Mouse (Mus musculus): Measurements from ENCODE around the gene Ttc39d. TPM values are rescaled to one million over a fixed set of nuclear protein-coding genes. Genes with fewer than 3 reads are reported as not detected.
A peak's percentile ranks its signal among the peaks of the same experiment; 100 is the strongest.
"Not testable (repeated sequence)": the region's sequence is repeated elsewhere in the genome, so short reads cannot be mapped to it uniquely, and the experiment has no call there.

The Ttc39d gene
- polyA plus RNA-seq, 1 experiment from 2014 or later: not detected

DNA sequence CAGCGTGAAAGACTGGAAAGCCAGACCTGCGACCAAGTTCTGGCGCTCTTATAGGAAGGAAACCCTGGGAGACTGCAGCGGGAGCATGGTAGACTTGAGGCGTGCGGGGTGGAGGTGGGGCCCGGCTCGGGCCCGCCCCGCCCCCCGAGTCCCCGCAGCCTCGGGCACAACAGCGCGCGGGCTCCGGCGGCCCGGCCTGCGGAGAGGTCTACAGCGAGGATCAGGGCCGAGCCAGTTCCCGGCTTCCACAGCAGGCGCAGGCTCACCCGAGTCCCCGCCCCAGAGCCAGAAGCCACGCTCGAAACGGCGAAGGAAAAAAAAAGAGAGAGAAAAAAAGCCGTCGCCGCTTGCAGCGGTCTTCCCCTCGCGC lies 974 bp upstream of the Ttc39d start:
- H3K9me3 ChIP-seq: no peaks in the 10 kb centered on the region
- peaks cover 31% of the 10 kb centered on the region for H3K4me1 ChIP-seq
- H3K4me3 ChIP-seq: peak overlapping the region; percentile 95
- peaks cover 32% of the 10 kb centered on the region for H3K36me3 ChIP-seq
- no peaks in the 10 kb centered on the region for H3K27me3 ChIP-seq
- H3K4me2 ChIP-seq (replicated peaks): peak overlapping the region; percentile 83
- ATAC-seq (replicated peaks): peak; percentile 76
- WGBS: under 1% methylated on average over 36 of the region's 36 CpGs
- peak overlapping the region; percentile 96 for H3K9ac ChIP-seq (replicated peaks)
- peak overlapping the region; percentile 99 for H3K27ac ChIP-seq (replicated peaks)

DNA sequence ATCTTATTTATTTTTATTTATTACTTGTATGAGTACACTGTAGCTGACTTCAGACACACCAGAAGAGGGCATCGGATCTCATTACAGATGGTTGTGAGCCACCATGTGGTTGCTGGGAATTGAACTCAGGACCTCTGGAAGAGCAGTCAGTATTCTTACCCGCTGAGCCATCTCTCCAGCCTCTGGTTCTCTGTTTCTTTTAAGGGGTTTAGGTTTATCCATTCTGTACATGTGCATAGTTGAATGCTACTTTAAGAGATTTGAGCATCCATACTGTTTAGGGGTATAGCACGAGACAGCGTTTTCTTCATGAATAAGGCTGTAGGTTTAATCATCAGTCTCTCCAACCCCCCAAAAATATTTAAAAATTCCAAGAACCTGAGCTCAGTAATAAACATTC lies 6.7 kb downstream of the Ttc39d start:
- not testable (repeated sequence) for H3K4me2 ChIP-seq (replicated peaks); H3K4me1 ChIP-seq; H3K27me3 ChIP-seq; ATAC-seq (replicated peaks); H3K9me3 ChIP-seq; H3K36me3 ChIP-seq; H3K4me3 ChIP-seq; H3K27ac ChIP-seq (replicated peaks); H3K9ac ChIP-seq (replicated peaks)
- 95% methylated on average over 4 of the region's 4 CpGs for WGBS

DNA sequence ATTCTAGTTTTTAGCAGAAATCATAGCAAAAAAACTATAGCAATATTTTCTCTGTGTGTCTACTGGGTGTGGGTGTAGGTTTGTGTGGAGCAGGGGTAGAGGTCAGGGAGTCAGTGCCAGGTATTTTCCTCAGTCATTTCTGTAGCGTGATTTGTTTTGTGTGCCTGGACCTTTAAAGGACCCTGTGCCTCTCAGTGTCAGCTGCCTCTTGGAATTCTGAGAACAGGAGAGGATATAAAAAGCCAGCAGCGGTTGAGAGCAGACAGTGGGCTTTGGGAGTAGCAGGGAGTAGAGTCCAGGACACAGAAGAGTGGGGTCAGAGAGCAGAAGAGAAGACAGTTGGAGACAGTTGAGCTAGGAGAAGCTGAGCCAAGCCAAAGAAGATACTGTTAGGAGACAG lies 12.9 kb downstream of the Ttc39d start:
- ATAC-seq (replicated peaks): no peak
- H3K4me1 ChIP-seq: peaks cover 8% of the 10 kb centered on the region
- no peaks in the 10 kb centered on the region for H3K36me3 ChIP-seq
- H3K27me3 ChIP-seq: no peaks in the 10 kb centered on the region
- no peak overlapping the region for H3K27ac ChIP-seq (replicated peaks)
- no peak overlapping the region for H3K4me3 ChIP-seq
- H3K9me3 ChIP-seq: no peaks in the 10 kb centered on the region
- H3K4me2 ChIP-seq (replicated peaks): no peak overlapping the region
- H3K9ac ChIP-seq (replicated peaks): no peak overlapping the region
- WGBS: 85% methylated on average over 2 of the region's 2 CpGs

DNA sequence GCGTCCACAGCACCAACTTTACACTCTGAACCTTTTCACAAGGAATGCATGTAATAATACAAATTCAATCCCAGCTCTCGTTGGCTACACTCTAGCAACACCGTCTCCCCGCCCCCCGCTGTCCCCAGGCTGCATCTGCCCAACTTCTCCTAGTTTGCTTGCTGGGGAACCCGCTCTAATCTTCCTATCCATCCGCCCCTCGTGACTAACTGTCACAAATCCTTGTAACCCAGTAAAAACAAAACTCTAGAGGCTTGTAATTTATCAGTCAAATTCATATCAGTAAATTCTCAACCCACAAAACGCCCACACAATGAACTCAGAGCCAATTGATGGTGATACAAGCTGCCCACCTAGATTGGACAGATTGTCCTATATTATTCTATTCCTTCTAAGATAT lies 13.9 kb downstream of the Ttc39d start:
- Histone ChIP-seq H3K4me1 (peaks cover 9% of the 10 kb centered on the region), H3K27me3 (no peaks in the 10 kb centered on the region), H3K36me3 (no peaks in the 10 kb centered on the region), H3K4me2 (replicated peaks) (no peak overlapping the region), H3K9me3 (no peaks in the 10 kb centered on the region), H3K4me3 (no peak overlapping the region), H3K9ac (replicated peaks) (no peak overlapping the region), H3K27ac (replicated peaks) (no peak overlapping the region)
- no peak for ATAC-seq (replicated peaks)
- 71% methylated on average over 9 of the region's 9 CpGs for WGBS

DNA sequence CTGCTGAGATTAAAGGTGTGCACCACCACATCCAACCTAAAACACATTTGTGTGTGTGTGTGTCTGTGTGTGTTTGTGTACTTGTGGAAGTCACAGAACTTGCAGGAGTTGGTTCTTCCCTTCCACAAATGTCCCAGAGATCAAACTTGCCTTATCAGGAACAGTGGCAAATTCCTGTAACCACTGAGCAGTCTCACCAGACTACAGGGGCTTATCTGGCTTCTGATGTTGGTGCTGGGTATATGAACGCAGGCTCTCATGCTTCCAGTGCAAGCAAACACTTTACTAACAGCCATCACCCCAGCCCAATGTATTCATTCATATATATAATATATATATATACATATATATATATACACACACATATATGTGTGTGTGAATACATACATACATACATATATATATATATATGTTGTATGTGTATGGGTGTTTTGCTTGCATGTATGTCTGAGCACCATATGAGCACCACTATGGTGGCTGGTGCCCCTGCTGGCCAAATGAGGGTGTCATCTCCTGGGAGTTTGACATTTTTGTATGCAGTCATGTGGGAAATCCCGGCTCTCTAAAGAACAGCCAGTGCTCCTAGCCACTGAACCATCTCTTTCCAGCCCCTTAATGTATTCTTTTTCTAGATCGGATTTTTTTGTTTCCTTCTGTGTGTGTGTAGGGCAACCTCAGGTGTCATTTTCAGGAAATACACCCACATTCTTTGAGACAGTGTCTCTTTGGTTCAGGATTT lies 14.8 kb downstream of the Ttc39d start:
- 68% methylated on average over 3 of the region's 3 CpGs for WGBS
- no peak overlapping the region for H3K4me3 ChIP-seq
- ATAC-seq (replicated peaks): no peak
- no peaks in the 10 kb centered on the region for H3K9me3 ChIP-seq
- peaks cover 9% of the 10 kb centered on the region for H3K4me1 ChIP-seq
- H3K9ac ChIP-seq (replicated peaks): no peak overlapping the region
- no peak overlapping the region for H3K4me2 ChIP-seq (replicated peaks)
- no peaks in the 10 kb centered on the region for H3K27me3 ChIP-seq
- no peaks in the 10 kb centered on the region for H3K36me3 ChIP-seq
- H3K27ac ChIP-seq (replicated peaks): no peak overlapping the region

DNA sequence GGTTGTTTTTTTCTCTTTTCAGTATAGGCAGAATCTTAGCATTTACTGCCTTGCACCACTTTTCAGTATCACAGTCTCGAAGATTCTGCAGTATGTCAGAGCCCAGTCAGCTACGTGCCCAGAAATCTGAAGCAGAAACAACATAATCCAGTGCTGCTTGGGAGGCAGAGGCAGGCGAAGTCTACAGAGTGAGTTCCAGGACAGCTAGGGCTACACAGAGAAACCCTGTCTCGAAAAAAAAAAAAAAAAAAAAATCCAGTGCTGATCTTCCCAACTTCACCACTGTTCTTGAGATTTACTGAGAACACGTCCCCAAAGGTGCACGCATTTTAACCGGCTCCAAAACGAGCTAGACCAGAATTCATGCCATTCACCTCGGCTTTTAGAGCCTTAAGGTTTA lies 16.6 kb downstream of the Ttc39d start:
- ATAC-seq (replicated peaks): peak; percentile 28
- Histone ChIP-seq H3K9ac (replicated peaks) (peak overlapping the region; percentile 63), H3K4me3 (peak overlapping the region; percentile 60), H3K4me2 (replicated peaks) (peak overlapping the region; percentile 76), H3K27me3 (no peaks in the 10 kb centered on the region), H3K4me1 (peaks cover 9% of the 10 kb centered on the region), H3K36me3 (no peaks in the 10 kb centered on the region), H3K27ac (replicated peaks) (peak overlapping the region; percentile 82), H3K9me3 (no peaks in the 10 kb centered on the region)
- 10% methylated on average over 9 of the region's 9 CpGs for WGBS

DNA sequence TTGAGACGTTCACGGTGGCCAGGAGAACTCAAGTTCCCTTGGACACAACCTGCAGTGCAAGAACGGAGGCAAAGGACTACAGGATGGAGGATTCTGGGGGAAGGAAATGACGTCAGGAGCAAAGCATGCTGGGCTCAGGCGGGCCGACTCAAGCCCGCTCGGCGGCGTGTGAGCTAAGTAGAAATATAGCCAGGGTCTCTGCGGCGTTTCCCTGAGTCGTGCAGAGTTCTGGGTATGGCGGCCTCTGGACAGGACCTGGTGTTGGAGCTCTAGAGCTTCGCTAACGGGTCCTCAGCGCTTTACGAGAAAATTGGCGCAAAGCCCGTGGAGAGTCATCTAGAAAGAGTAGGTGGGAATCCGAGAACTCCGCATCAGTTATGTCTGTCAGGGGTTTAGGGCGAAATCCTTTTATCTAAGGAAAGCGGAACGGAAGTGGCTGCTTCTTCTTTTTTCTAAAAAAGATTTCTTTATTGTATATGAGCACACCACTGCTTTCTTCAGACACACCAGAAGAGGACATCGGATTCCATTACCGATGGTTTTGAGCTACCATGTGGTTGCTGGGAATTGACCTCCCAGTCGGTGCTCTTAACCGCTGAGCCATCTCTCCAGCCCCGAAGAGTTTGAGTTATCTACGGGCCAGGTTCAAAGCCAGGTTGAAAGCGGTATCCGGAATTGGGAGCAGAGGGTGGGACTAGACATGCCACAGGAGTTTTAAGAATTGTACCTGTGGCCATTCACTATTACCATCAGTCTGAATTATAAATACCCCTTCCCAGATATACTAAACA lies 17.3 kb downstream of the Ttc39d start, which contains the start of gene Gemin6:
Gene Gemin6, plus strand, starts transcription at position 116 of the 791 bp plus-strand sequence.
- under 1% methylated on average over 33 of the region's 33 CpGs for WGBS
- H3K4me3 ChIP-seq: peak within 1 kb of the TSS; percentile 60
- no peaks in the 10 kb centered on the region for H3K27me3 ChIP-seq
- H3K27ac ChIP-seq (replicated peaks): peak within 1 kb of the TSS; percentile 82
- H3K4me2 ChIP-seq (replicated peaks): peak within 1 kb of the TSS; percentile 76
- no peaks in the 10 kb centered on the region for H3K36me3 ChIP-seq
- H3K9me3 ChIP-seq: no peaks in the 10 kb centered on the region
- H3K9ac ChIP-seq (replicated peaks): peak within 1 kb of the TSS; percentile 63
- peak; percentile 99 for ATAC-seq (replicated peaks)
- peaks cover 9% of the 10 kb centered on the region for H3K4me1 ChIP-seq

DNA sequence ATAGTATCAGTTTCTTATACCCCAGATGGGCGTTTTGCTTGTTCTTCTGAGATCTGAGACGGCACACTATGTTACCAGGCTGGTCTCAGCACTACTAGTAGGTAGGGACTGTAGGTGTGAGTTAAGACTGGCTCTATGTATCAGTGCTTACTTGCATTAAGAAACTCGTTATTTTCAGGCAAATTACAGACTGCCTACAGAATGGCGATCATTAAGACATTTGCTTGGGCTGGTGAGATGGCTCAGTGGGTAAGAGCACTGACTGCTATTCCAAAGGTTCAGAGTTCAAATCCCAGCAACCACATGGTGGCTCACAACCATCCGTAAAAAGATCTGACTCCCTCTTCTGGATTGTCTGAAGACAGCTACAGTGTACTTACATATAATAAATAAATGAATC lies 17.9 kb downstream of the Ttc39d start:
- H3K9me3 ChIP-seq; H3K27me3 ChIP-seq; H3K36me3 ChIP-seq; ATAC-seq (replicated peaks); H3K4me1 ChIP-seq; H3K27ac ChIP-seq (replicated peaks): not testable (repeated sequence)
- H3K4me2 ChIP-seq (replicated peaks): peak overlapping the region; percentile 76
- WGBS: 51% methylated on average over 5 of the region's 5 CpGs
- H3K4me3 ChIP-seq: peak overlapping the region; percentile 60
- H3K9ac ChIP-seq (replicated peaks): peak overlapping the region; percentile 63

DNA sequence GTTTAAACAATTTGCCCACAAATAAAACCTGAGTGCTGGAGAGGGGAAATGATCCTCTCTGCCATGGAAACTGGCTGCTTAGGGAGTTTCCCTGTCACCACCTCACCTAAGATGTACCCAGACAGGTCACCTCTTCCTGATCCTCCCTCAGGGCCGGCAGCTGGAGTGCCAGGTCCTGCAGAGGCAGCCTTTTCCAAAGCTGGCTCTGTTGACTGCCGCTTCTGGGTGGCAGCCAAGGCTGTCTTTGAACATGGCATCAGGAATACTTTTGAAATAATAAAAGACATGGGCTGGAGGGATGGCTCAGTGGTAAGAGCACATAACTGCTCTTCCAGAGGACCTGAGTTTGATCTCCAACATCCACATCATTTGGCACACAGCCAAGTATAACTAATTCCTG lies 22.1 kb downstream of the Ttc39d start:
- Histone ChIP-seq H3K9me3 (no peaks in the 10 kb centered on the region), H3K4me2 (replicated peaks) (no peak overlapping the region), H3K9ac (replicated peaks) (no peak overlapping the region), H3K36me3 (no peaks in the 10 kb centered on the region), H3K4me3 (no peak overlapping the region), H3K27ac (replicated peaks) (no peak overlapping the region), H3K27me3 (no peaks in the 10 kb centered on the region), H3K4me1 (peaks cover 6% of the 10 kb centered on the region)
- 64% methylated on average over 2 of the region's 2 CpGs for WGBS
- no peak for ATAC-seq (replicated peaks)

DNA sequence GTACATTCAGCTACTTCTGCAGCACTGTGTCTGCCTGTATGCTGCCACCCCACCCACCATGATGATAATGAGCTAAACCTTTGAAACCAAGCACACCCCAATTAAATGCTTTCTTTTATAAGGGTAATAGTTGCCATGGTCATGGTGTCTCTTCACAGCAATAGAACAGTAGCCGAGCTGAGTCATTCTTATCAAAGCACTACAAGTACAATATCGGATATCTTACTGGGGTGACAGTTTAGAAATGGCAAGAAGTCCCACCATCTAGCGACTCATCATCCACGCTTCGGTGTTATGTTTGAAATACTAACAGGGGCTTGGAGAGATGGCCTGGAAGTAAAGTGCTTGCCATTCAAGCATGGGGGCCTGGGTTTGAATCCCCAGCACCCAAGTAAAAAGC lies 26.6 kb downstream of the Ttc39d start:
- H3K9ac ChIP-seq (replicated peaks): no peak overlapping the region
- H3K27ac ChIP-seq (replicated peaks): no peak overlapping the region
- H3K9me3 ChIP-seq: no peaks in the 10 kb centered on the region
- no peak overlapping the region for H3K4me2 ChIP-seq (replicated peaks)
- no peaks in the 10 kb centered on the region for H3K27me3 ChIP-seq
- 88% methylated on average over 5 of the region's 5 CpGs for WGBS
- H3K4me3 ChIP-seq: no peak overlapping the region
- no peak for ATAC-seq (replicated peaks)
- H3K4me1 ChIP-seq: no peaks in the 10 kb centered on the region
- H3K36me3 ChIP-seq: peaks cover 21% of the 10 kb centered on the region

DNA sequence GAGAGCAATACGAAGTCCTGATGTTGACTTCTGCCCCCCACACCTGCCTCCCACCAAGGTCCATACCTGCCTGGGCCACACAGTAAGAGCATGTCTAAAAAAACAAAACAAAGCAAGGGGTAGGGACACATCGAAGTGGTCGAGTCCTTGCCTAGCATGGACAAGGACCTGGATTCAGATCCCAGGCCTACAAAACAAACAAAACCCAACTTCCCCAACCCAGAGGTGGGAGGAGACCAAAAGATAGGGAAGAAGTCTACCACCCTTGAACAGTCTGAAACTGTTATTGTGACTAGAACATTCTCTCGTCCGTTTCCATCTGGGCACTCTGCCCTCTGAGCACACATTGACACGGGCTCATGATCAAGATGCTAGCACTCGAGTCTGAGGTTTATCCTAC lies 27.1 kb downstream of the Ttc39d start:
- Histone ChIP-seq H3K4me3 (no peak overlapping the region), H3K27me3 (no peaks in the 10 kb centered on the region), H3K4me2 (replicated peaks) (no peak overlapping the region), H3K36me3 (peaks cover 27% of the 10 kb centered on the region), H3K9me3 (no peaks in the 10 kb centered on the region), H3K9ac (replicated peaks) (no peak overlapping the region), H3K4me1 (no peaks in the 10 kb centered on the region), H3K27ac (replicated peaks) (no peak overlapping the region)
- ATAC-seq (replicated peaks): no peak
- WGBS: 88% methylated on average over 7 of the region's 7 CpGs

DNA sequence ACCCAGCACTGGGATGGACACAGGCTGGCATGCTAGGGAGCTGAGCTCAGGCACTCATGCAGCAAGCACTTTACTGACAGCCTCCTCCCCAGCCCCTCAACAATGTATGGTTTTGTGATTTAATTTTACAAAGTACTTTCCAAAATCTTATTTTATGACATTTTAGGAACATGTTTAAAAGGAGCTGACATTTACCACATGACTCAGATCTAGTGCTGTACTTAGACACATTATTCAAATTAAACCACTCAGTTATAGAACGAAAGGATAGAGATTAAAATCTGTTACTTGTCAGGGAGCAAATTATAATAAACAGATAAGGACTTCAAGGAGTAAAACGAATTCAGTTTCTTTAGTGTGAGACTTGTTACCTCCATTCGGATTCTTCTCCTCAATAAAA lies 28.2 kb downstream of the Ttc39d start:
- no peaks in the 10 kb centered on the region for H3K9me3 ChIP-seq
- H3K4me2 ChIP-seq (replicated peaks): no peak overlapping the region
- H3K9ac ChIP-seq (replicated peaks): no peak overlapping the region
- no peak for ATAC-seq (replicated peaks)
- no peaks in the 10 kb centered on the region for H3K4me1 ChIP-seq
- peaks cover 36% of the 10 kb centered on the region for H3K36me3 ChIP-seq
- no peak overlapping the region for H3K27ac ChIP-seq (replicated peaks)
- whole genome bisulfite sequencing: 87% methylated on average over 3 of the region's 3 CpGs
- H3K27me3 ChIP-seq: no peaks in the 10 kb centered on the region
- no peak overlapping the region for H3K4me3 ChIP-seq
